Mouse (Mus musculus) ES-E14 (cell line): ENCODE data around the gene Zbed4. TPM values are rescaled to one million over a fixed set of nuclear protein-coding genes. Genes with fewer than 3 reads are reported as not detected.

ENCODE experiments used
- DNase-seq: peaks from one replicate; pipeline ENCODE4 v3.0.0-alpha.2; 2013; ENCODE audit warnings: low read depth, low spot score
- H3K27ac ChIP-seq: 2 replicates; pipeline ENCODE4 v1.5.1; 2012; ENCODE audit warnings: low read depth, mild to moderate bottlenecking, low read length, moderate library complexity, mixed read lengths; ENCODE audit not compliant: poor library complexity, insufficient read depth, severe bottlenecking
- H3K36me3 ChIP-seq: 2 replicates; pipeline ENCODE4 v1.6.1; 2012; ENCODE audit warnings: mild to moderate bottlenecking, low read length, moderate library complexity, mixed read lengths; ENCODE audit not compliant: control insufficient read depth, poor library complexity, insufficient read depth, severe bottlenecking
- H3K4me1 ChIP-seq, 2 experiments: fragments of 150-350 bp in 1 of 2; sonication (generic) in 1 of 2; 2 replicates each; pipeline ENCODE4 v1.6.1; 2012; ENCODE audit warnings: low read length in 2 of 2, mild to moderate bottlenecking in 1 of 2, mixed read lengths in 1 of 2; ENCODE audit not compliant: control insufficient read depth in 2 of 2, insufficient read depth in 2 of 2, poor library complexity in 1 of 2
- H3K4me3 ChIP-seq, 2 experiments: fragments of 150-350 bp in 1 of 2; sonication (generic) in 1 of 2; 2 replicates each; pipeline ENCODE4 v1.5.1; 2012; ENCODE audit warnings: low read length in 2 of 2, low read depth in 1 of 2, mild to moderate bottlenecking in 1 of 2, mixed read lengths in 1 of 2; ENCODE audit not compliant: insufficient read depth in 1 of 2, poor library complexity in 1 of 2, severe bottlenecking in 1 of 2
- H3K9ac ChIP-seq: 2 replicates; pipeline ENCODE4 v1.6.1; 2012; ENCODE audit warnings: low read depth, mild to moderate bottlenecking, low read length, mixed read lengths; ENCODE audit not compliant: poor library complexity, insufficient read depth, severe bottlenecking
- H3K9me3 ChIP-seq: fragments of 150-350 bp; sonication (generic); 2 replicates; pipeline ENCODE4 v1.6.1; 2012; ENCODE audit warnings: low read depth, mild to moderate bottlenecking, low read length; ENCODE audit not compliant: control insufficient read depth, insufficient read depth
- CHD2 ChIP-seq: IDR thresholded peaks from 2 replicates; pipeline ENCODE4 v1.6.1; 2014; ENCODE audit warnings: mild to moderate bottlenecking, low read depth, low read length, inconsistent platforms
- HCFC1 ChIP-seq: IDR thresholded peaks from 2 replicates; pipeline ENCODE4 v1.6.1; 2012; ENCODE audit warnings: low read length, inconsistent platforms, borderline replicate concordance; ENCODE audit not compliant: insufficient read depth
- MAFK ChIP-seq: IDR thresholded peaks from 2 replicates; pipeline ENCODE4 v1.6.1; 2014; ENCODE audit warnings: mild to moderate bottlenecking, low read depth, low read length, inconsistent platforms; ENCODE audit not compliant: insufficient read depth
- ZC3H11A ChIP-seq: IDR thresholded peaks from 2 replicates; pipeline ENCODE4 v1.6.1; 2012; ENCODE audit warnings: low read depth, mild to moderate bottlenecking, inconsistent platforms, low read length, borderline replicate concordance
- ZNF384 ChIP-seq: IDR thresholded peaks from 2 replicates; pipeline ENCODE4 v1.6.1; 2012; ENCODE audit warnings: low read depth, low read length, inconsistent platforms
- in situ Hi-C, 2 experiments: fragments of 600-800 bp; cut with MboI; formaldehyde crosslinking; loops; one replicate each; pipeline ENCODE4 v1.15.1; 2025; ENCODE audit warnings: low sequenced_read_pairs in 2 of 2, inconsistent platforms in 1 of 2; ENCODE audit not compliant: unreplicated experiment in 2 of 2
- total RNA-seq: library from RNA; depleted of rRNA; stranded (reverse); fragments of 300-350 nt; gene quantifications from 2 replicates; pipeline ENCODE4 v1.2.3, GENCODE M21; 2012

Gene Zbed4
- total RNA-seq, 1 experiment, result 43.6 TPM

GRCm38 (mm10) chr15:88750032-88750431 is 1.4 kb upstream of the Zbed4 start:
- in situ Hi-C loops, result no loop called here
- H3K9me3 ChIP-seq, result no peaks in the 10 kb centered on the region
- H3K36me3 ChIP-seq, result 0 out of 2 replicates have a peak, but pooled peaks cover 2% of the 10 kb centered on the region
- TF ChIP-seq MAFK, result no peak
- TF ChIP-seq CHD2, result no peak
- peaks cover 10 to 11% of the 10 kb centered on the region in 2 experiments; a peak in 3 of 4 replicates for H3K4me1 ChIP-seq
- DNase-seq, result no peak
- H3K9ac ChIP-seq, result no peak overlapping the region
- peak overlapping the region in 1 of 2 experiments; percentile 76; a peak in 2 of 4 replicates for H3K4me3 ChIP-seq
- no peak overlapping the region for H3K27ac ChIP-seq

GRCm38 (mm10) chr15:88750677-88751563 is 540 bp upstream of the Zbed4 start:
- Histone ChIP-seq H3K4me1 (peaks cover 7 to 10% of the 10 kb centered on the region in 2 experiments; a peak in 3 of 4 replicates), H3K4me3 (peak overlapping the region; percentile 63 to 76), H3K27ac (peak overlapping the region; percentile 95), H3K9ac (peak overlapping the region; percentile 92), H3K36me3 (peaks cover 8% of the 10 kb centered on the region; the same call in 1 of the 2 replicates), H3K9me3 (no peaks in the 10 kb centered on the region)
- TF ChIP-seq ZNF384, result no peak
- no peak for TF ChIP-seq HCFC1
- no peak for TF ChIP-seq CHD2
- TF ChIP-seq MAFK, result no peak
- TF ChIP-seq ZC3H11A, result no peak
- in situ Hi-C loops, result no loop called here
- peak; percentile 99 for DNase-seq

DNA sequence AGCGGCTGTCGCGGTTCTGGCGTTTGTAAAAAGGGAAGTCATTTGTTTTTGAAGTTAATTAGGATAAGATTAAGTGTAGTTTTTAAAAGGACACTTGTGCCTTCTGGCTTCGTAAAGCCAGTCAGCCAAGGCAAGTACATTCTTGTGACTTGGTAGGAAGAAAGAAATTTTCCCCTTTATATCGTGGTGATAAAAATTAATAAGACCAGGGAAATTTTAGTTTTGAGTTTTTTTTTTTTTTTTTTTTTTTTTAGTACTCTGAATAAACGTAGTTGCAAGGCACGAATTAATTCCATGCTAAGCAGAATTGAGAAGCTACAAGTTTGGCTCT is 908 bp downstream of the Zbed4 start:
- H3K4me1 ChIP-seq, result peaks cover 5 to 7% of the 10 kb centered on the region in 2 experiments; a peak in 3 of 4 replicates
- peaks cover 14% of the 10 kb centered on the region; the same call in 1 of the 2 replicates for H3K36me3 ChIP-seq
- H3K9me3 ChIP-seq, result no peaks in the 10 kb centered on the region
- peak overlapping the region; percentile 77; the same call in 1 of the 2 replicates for H3K27ac ChIP-seq
- TF ChIP-seq HCFC1, result no peak
- TF ChIP-seq CHD2, result 0 out of 2 replicates have a peak, but pooled peaks have one; percentile 31
- TF ChIP-seq ZNF384, result peak; percentile 71; the same call in 1 of the 2 replicates
- TF ChIP-seq ZC3H11A, result no peak
- TF ChIP-seq MAFK, result no peak
- H3K9ac ChIP-seq, result peak overlapping the region; percentile 92
- H3K4me3 ChIP-seq, result peak overlapping the region; percentile 77 to 94
- in situ Hi-C loops, result no loop called here
- DNase-seq, result no peak

DNA sequence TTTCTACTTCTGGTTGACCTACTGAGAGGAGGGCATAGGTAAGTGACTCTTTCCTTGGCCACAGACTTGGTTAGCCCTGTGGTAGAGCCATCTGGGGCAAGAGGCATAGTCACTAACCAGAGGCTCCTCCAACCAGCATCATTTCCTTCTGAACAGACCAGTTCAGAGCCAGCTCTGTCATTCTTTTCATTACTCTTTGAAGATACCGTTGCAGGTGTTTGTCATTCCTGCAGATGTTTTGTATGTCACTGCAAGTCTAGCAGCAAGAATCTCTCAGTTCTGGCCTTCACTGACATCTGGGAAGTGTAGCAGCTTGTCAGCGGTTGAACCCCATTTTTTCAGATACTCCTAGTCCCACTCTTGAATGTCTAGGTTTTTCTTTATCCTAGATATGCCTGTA is 3.4 kb downstream of the Zbed4 start:
- peaks cover 21% of the 10 kb centered on the region for H3K36me3 ChIP-seq
- H3K9ac ChIP-seq, result no peak overlapping the region

More for the DNA sequence above, 3.4 kb downstream of the Zbed4 start:
- H3K9me3 ChIP-seq, result no peaks in the 10 kb centered on the region
- in situ Hi-C loops, result no loop called here
- peaks cover 5 to 7% of the 10 kb centered on the region in 2 experiments; a peak in 3 of 4 replicates for H3K4me1 ChIP-seq
- H3K27ac ChIP-seq, result no peak overlapping the region
- H3K4me3 ChIP-seq, result no peak overlapping the region
- no peak for DNase-seq
- TF ChIP-seq HCFC1 (no peak), CHD2 (no peak), ZC3H11A (no peak), MAFK (no peak), ZNF384 (no peak)
